Mouse (Mus musculus) bone marrow, adult 2 months (tissue): Measurements from ENCODE around the gene Gbf1.

Experiments
- CTCF ChIP-seq: fragments of 200-500 bp; IDR thresholded peaks from 2 replicates; pipeline ENCODE4 v1.5.1; 2011; ENCODE audit warnings: low read length, control low read depth; ENCODE audit not compliant: control insufficient read depth, insufficient read depth
- POLR2A ChIP-seq: fragments of 200-500 bp; IDR thresholded peaks from 2 replicates; pipeline ENCODE4 v1.6.1; 2011; ENCODE audit warnings: low read depth, mild to moderate bottlenecking, control low read depth, low read length, borderline replicate concordance; ENCODE audit not compliant: control insufficient read depth

- no peak for TF ChIP-seq CTCF
- TF ChIP-seq POLR2A = no peak
Measured at GRCm38 (mm10) chr19:46326756-46327305, 174.5 kb downstream of the Gbf1 start, which contains the start of gene Psd.
